Mouse (Mus musculus) ES-Bruce4 (cell line): Measurements from ENCODE around the gene Cdh13. TPM values are rescaled to one million over a fixed set of nuclear protein-coding genes. Genes with fewer than 3 reads are reported as not detected.

Source experiments
- H3K27ac ChIP-seq: 2 replicates; pipeline ENCODE4 v1.5.1; 2012; ENCODE audit warnings: low read length, inconsistent platforms; ENCODE audit not compliant: insufficient read depth
- H3K27me3 ChIP-seq: 2 replicates; pipeline ENCODE4 v1.6.1; 2012; ENCODE audit warnings: mild to moderate bottlenecking, low read length, inconsistent platforms; ENCODE audit not compliant: control insufficient read depth, poor library complexity, insufficient read depth, severe bottlenecking
- H3K36me3 ChIP-seq: 2 replicates; pipeline ENCODE4 v1.6.1; 2012; ENCODE audit warnings: inconsistent platforms, mild to moderate bottlenecking, low read length, moderate library complexity; ENCODE audit not compliant: control insufficient read depth, poor library complexity, insufficient read depth, severe bottlenecking
- H3K4me1 ChIP-seq: one replicate; pipeline ENCODE4 v1.8.1; 2011; ENCODE audit warnings: low read length; ENCODE audit not compliant: control insufficient read depth, insufficient read depth
- H3K4me3 ChIP-seq: 2 replicates; pipeline ENCODE4 v1.5.1; 2011; ENCODE audit warnings: low read depth, mild to moderate bottlenecking, low read length
- H3K9ac ChIP-seq: 2 replicates; pipeline ENCODE4 v1.6.1; 2012; ENCODE audit warnings: low read depth, mild to moderate bottlenecking, inconsistent platforms; ENCODE audit not compliant: poor library complexity, severe bottlenecking
- H3K9me3 ChIP-seq: replicated peaks from 2 replicates; pipeline ENCODE4 v1.6.1; 2012; ENCODE audit warnings: mild to moderate bottlenecking, low read length, inconsistent platforms; ENCODE audit not compliant: control insufficient read depth, poor library complexity, insufficient read depth, severe bottlenecking
- CTCF ChIP-seq: IDR thresholded peaks from one replicate; pipeline ENCODE4 v1.8.1; 2011; ENCODE audit warnings: low read depth, low read length
- EP300 ChIP-seq: IDR thresholded peaks from 2 replicates; pipeline ENCODE4 v1.6.1; 2011; ENCODE audit warnings: low read depth, low read length; ENCODE audit not compliant: insufficient read depth
- POLR2A ChIP-seq: IDR thresholded peaks from one replicate; pipeline ENCODE4 v1.8.1; 2011; ENCODE audit warnings: low read length; ENCODE audit not compliant: insufficient read depth
- polyA plus RNA-seq: library from polyadenylated mRNA; stranded (reverse); fragments of >200 nt; gene quantifications from 2 replicates; pipeline ENCODE4 v1.2.4, GENCODE M21; 2011; ENCODE audit warnings: low read depth; ENCODE audit not compliant: missing spikeins, insufficient read depth, insufficient read length

Gene Cdh13
- polyA plus RNA-seq, 1 experiment, result 2.0 TPM

DNA sequence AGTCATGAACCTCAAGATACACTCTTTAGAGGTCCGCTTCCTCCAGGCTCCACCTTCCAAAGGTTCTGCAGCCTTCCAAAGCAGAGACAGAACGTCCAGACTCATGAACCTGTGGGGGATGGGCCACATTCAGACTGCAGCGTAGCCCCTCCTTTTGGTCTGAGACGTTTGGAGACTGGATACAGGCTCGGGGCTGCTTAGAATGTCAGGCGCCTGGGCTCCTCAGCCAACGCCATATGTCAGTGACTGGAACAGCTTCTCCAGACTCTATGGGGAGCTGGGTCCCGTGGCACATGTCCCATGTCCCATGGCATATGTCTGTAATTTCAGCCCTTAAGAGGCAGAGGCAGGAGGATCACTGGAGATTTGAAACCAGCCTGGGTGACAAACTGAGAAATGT lies 989.4 kb downstream of the Cdh13 start:
- no peaks in the 10 kb centered on the region for H3K36me3 ChIP-seq
- H3K27ac ChIP-seq, result no peak overlapping the region
- TF ChIP-seq POLR2A (no peak), CTCF (no peak), EP300 (no peak)
- H3K27me3 ChIP-seq, result no peaks in the 10 kb centered on the region
- H3K4me3 ChIP-seq, result no peak overlapping the region
- H3K9ac ChIP-seq, result no peak overlapping the region
- H3K9me3 ChIP-seq, result no peaks in the 10 kb centered on the region
- H3K4me1 ChIP-seq, result no peaks in the 10 kb centered on the region

DNA sequence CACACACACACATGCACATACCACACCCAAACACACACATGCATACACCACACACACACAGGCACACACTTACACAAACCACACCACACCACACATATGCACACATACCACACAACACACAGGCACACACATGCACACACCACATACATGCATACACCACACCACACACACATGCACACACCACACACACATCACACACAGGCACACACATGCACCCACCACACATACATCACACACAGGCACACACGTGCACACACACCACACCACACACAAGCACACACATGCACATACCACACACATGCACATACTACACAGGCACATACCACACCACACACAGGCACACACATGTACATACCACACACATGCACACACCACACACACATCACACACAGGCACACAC lies 991.9 kb downstream of the Cdh13 start:
- H3K27ac ChIP-seq, result no peak overlapping the region
- H3K36me3 ChIP-seq, result no peaks in the 10 kb centered on the region
- no peak overlapping the region for H3K4me3 ChIP-seq
- no peak for TF ChIP-seq CTCF
- TF ChIP-seq EP300, result no peak
- H3K9me3 ChIP-seq, result no peaks in the 10 kb centered on the region
- H3K9ac ChIP-seq, result no peak overlapping the region
- H3K27me3 ChIP-seq, result no peaks in the 10 kb centered on the region
- H3K4me1 ChIP-seq, result no peaks in the 10 kb centered on the region

DNA sequence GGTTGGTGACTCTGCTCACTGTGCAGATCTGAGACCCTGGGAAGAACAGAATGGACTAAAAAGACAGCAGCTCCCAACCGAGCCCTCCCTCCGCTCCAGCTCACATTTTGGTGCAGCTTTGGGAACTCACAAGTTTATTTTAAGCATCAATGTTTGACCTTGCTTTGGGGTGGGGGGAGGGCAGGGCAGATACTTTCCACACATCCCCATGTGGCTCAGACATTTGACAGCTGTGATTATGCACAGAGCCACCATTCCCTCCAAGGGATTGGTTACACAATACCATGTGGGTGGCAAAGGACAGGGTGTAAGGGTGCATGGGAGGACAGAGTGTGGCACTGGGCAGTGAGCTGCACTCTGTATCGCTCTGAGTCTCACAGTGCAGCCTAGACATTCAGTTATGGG lies 993.5 kb downstream of the Cdh13 start:
- Histone ChIP-seq H3K4me1 (no peaks in the 10 kb centered on the region), H3K36me3 (no peaks in the 10 kb centered on the region), H3K4me3 (no peak overlapping the region), H3K27ac (no peak overlapping the region), H3K9ac (no peak overlapping the region), H3K27me3 (no peaks in the 10 kb centered on the region), H3K9me3 (no peaks in the 10 kb centered on the region)
- no peak for TF ChIP-seq POLR2A

DNA sequence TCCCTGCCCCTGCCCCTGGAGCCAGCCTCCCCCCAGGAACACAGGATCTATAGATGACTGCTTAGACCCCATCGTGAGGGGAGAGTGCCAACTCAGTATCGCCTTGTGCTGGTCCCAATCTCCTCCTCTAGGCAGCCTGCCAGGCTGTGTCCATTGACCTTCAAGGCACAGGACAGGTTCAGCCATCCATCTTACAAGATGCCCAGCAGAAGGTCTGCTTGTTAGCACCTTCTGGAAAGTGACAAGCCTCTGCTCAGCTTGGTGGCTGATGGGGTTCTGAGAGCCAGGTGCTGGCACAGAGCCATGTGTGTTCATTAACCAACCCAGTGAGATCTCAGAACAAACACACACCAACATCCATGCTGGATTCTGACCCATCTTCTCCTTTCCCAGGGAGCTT lies 998.2 kb downstream of the Cdh13 start:
- Histone ChIP-seq H3K9me3 (no peaks in the 10 kb centered on the region), H3K27me3 (no peaks in the 10 kb centered on the region), H3K27ac (no peak overlapping the region), H3K4me3 (no peak overlapping the region), H3K4me1 (no peaks in the 10 kb centered on the region), H3K9ac (no peak overlapping the region), H3K36me3 (no peaks in the 10 kb centered on the region)
- no peak for TF ChIP-seq EP300
- no peak for TF ChIP-seq CTCF

DNA sequence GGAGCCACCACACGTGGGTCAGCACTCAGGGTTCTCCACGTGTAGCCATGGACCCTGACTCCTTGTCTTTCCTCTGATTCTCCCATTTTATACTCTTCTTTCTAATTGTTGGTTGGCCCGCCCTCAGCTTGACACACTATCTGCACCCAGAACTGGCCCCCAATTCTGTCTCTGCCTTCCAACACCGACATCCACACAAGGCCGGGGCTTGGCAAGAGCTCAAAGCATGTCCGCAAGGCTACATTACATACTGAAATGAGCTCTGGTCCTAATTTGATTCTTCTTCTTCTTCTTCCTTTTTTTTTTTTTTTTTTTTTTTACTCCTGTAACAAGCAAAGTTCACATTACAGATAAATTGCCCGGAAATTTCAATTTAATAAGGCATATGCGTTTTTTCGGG lies 1001.0 kb downstream of the Cdh13 start:
- Histone ChIP-seq H3K9me3 (no peaks in the 10 kb centered on the region), H3K27ac (no peak overlapping the region), H3K27me3 (no peaks in the 10 kb centered on the region), H3K9ac (no peak overlapping the region), H3K4me1 (no peaks in the 10 kb centered on the region), H3K4me3 (no peak overlapping the region), H3K36me3 (no peaks in the 10 kb centered on the region)
- no peak for TF ChIP-seq CTCF
- TF ChIP-seq POLR2A, result no peak
- TF ChIP-seq EP300, result no peak

DNA sequence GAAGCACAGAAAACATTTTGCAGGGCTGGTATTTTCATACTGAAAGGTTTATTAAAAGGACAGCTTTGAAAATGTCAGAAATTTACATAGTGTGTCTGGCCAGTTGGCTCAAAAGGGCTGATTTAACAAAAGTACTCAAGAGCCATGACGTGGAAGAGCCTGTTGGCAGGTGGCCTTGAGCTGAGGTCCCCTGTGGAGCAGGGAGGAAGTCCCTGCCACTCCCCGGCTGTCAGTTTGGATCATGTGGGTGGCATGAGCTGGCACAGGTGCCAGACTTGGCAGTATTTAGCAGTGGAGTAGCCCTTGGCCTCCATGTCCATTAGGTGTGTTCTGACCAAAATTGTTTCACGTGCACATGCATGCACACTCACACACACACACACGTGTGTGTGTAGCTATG lies 1001.4 kb downstream of the Cdh13 start:
- no peak overlapping the region for H3K4me3 ChIP-seq

More for the DNA sequence above, 1001.4 kb downstream of the Cdh13 start:
- no peak for TF ChIP-seq EP300
- TF ChIP-seq POLR2A, result no peak
- no peak for TF ChIP-seq CTCF
- no peaks in the 10 kb centered on the region for H3K4me1 ChIP-seq
- no peaks in the 10 kb centered on the region for H3K9me3 ChIP-seq
- H3K9ac ChIP-seq, result no peak overlapping the region
- no peaks in the 10 kb centered on the region for H3K36me3 ChIP-seq
- no peaks in the 10 kb centered on the region for H3K27me3 ChIP-seq
- H3K27ac ChIP-seq, result no peak overlapping the region
